Mouse (Mus musculus) testis, adult 2 months (tissue): Measurements from ENCODE around the gene Satb2.

Source experiments
- CTCF ChIP-seq: fragments of 200-500 bp; IDR thresholded peaks from 2 replicates; pipeline ENCODE4 v1.5.1; 2012; ENCODE audit warnings: low read depth, mild to moderate bottlenecking, inconsistent platforms, low read length, moderate library complexity; ENCODE audit not compliant: control insufficient read depth, insufficient read depth, insufficient replicate concordance
- POLR2A ChIP-seq: fragments of 200-500 bp; IDR thresholded peaks from 2 replicates; pipeline ENCODE4 v1.6.1; 2012; ENCODE audit warnings: low read depth, mild to moderate bottlenecking, inconsistent platforms, low read length, moderate library complexity; ENCODE audit not compliant: control insufficient read depth

DNA sequence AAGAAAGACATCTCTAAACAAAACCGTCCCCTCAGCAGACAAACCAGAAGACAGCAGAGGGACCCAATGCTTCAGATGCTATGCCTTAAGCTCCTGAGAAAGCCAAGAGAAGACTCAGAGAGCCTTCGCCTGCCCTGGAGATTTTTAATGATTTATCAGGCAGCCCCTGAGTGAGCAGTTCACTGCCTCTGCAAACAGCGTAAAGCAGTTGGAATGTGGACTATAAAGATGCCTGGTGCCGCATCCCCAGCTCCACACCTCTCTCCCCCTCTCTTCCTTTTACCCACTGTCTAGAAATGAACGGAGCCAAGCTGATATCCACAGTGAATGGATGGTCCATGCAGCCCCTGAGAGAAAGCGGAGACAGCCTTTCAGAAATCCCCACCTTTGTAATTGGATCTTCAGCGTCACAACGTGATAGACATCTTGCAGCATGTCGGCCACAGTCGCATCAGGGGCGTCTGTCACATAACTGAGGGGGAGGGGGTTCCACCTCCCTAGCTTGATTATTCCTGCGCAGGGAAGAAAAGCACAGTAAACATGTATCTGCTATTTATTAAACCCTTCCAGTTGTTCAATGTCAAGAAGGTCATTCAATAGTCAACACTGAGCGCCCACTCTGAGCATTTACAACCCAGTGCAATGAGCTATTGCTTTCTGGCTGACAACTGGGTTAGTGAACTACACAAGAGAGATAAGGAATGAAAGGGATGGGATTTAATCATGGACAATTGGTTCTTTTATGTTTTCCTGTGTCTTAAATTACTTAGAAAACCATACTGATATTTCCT lies 79.6 kb downstream of the Satb2 start:
- no peak for TF ChIP-seq POLR2A
- no peak for TF ChIP-seq CTCF
